In genomic region chr2:173177951-173178350, GRCm38 (mm10) we compare ENCODE assay signal across 18 mouse cellular contexts. TPM values are rescaled to one million over a fixed set of nuclear protein-coding genes. Genes with fewer than 3 reads are reported as not detected.
DNase-seq lines count a peak whose midpoint lies in the region.
"Had no signal": no experiment of that assay in that cellular context is flagged by ENCODE, and none has a peak within 500 bp of the region (broad histone marks: within the 10 kb centered on the region; RNA-seq: fewer than 3 reads in every experiment).

No protein-coding gene starts in this region.

- intact Hi-C loops in left cerebral cortex, postnatal 4 days (cut with DNase I), result no loop called here

- no peaks in the 10 kb centered on the region for H3K36me3 ChIP-seq in embryonic facial prominence, embryonic 10.5 days (replicated peaks)
- H3K36me3 ChIP-seq: embryonic facial prominence, embryonic 13.5 days had no signal

- H3K27me3 ChIP-seq in embryonic facial prominence, embryonic 10.5 days (replicated peaks; ENCODE audit: low read depth, poor library complexity, severe bottlenecking), result peaks cover 8% of the 10 kb centered on the region

- H3K9me3 ChIP-seq in embryonic facial prominence, embryonic 10.5 days, result no peaks in the 10 kb centered on the region
- H3K9me3 ChIP-seq: embryonic facial prominence, embryonic 13.5 days had no signal

- peaks cover 22% of the 10 kb centered on the region for H3K4me1 ChIP-seq in embryonic facial prominence, embryonic 10.5 days

- DNase-seq in gastrocnemius, adult 8-10 months (ENCODE audit: low spot score in 2 of 2), result peak; percentile 2 to 3
- no peak for DNase-seq in gastrocnemius, postnatal 10 days
- DNase-seq in left cerebral cortex, postnatal 4 days, result peak; percentile 65
- no peak for DNase-seq in left cerebral cortex, adult 11 months (ENCODE audit: low spot score)
- peak; percentile 7 for DNase-seq in embryonic facial prominence, embryonic 10.5 days (ENCODE audit: low spot score)
- DNase-seq in kidney, postnatal 10 days, result peak; percentile 89
- no peak for DNase-seq in spleen, adult 18-20 months
- DNase-seq in right cerebral cortex, adult 18-20 months, result no peak
- DNase-seq: cerebellum, postnatal 25 days; layer of hippocampus, adult 9-11 months had no signal

- H3K27ac ChIP-seq in embryonic facial prominence, embryonic 10.5 days (replicated peaks), result no peak overlapping the region
- H3K27ac ChIP-seq: embryonic facial prominence, embryonic 13.5 days had no signal

- 88% methylated on average over 8 of the region's 8 CpGs for WGBS in embryonic facial prominence, embryonic 10.5 days

- H3K4me3 ChIP-seq in embryonic facial prominence, embryonic 10.5 days, result no peak overlapping the region
- H3K4me3 ChIP-seq: embryonic facial prominence, embryonic 13.5 days had no signal

RNA-seq across cellular contexts. Expression of gene Pck1, which starts 25.1 kb away (rescaled TPM):
- 10 to 100 TPM in 2 of 4 experiments, 1 to 10 TPM in 2; 1.9 to 22.6 (median 8.5) TPM for total RNA-seq in gastrocnemius, adult 8-10 months (2022)
- 10 to 100 TPM in 1 of 2 experiments, 1 to 10 TPM in 1; 9.1 to 17.4 TPM for total RNA-seq in gastrocnemius, postnatal 10 days (2021)
- not detected for total RNA-seq in left cerebral cortex, postnatal 4 days (2021)
- polyA plus RNA-seq in embryonic facial prominence, embryonic 10.5 days (2016; fragmentation: Nextera tagmentation; extraction: Ambion mirVana), result not detected in 2 replicates
- total RNA-seq: monocyte, adult 5-6 weeks had no signal
- polyA plus RNA-seq: activated CD4-positive, CD25-positive, alpha-beta regulatory T cell, adult 4 months; brain, embryonic 14.5 days; C2C12; embryonic facial prominence, embryonic 13.5 days; forebrain, embryonic 14.5 days; lung, embryonic 16.5 days had no signal

RNA-seq across cellular contexts. Expression of gene Zbp1, which starts 40.8 kb away (rescaled TPM):
- under 1 TPM in 1 of 4 experiments, not detected in 3; 0.54 TPM for total RNA-seq in gastrocnemius, adult 8-10 months (2022)
- total RNA-seq in gastrocnemius, postnatal 10 days (2021), result under 1 TPM in 1 of 2 experiments, not detected in 1; 0.09 TPM
- total RNA-seq in left cerebral cortex, postnatal 4 days (2021), result under 1 TPM in 1 of 2 experiments, not detected in 1; 0.20 TPM
- polyA plus RNA-seq in embryonic facial prominence, embryonic 10.5 days (2016; fragmentation: Nextera tagmentation; extraction: Ambion mirVana), result not detected in 2 replicates
- polyA plus RNA-seq: forebrain, embryonic 14.5 days had no signal

RNA-seq across cellular contexts. Expression of gene Ctcfl, which starts 58.6 kb away (rescaled TPM):
- total RNA-seq in gastrocnemius, adult 8-10 months (2022), result under 1 TPM in 2 of 4 experiments, not detected in 2; 0.18 to 0.34 TPM
- not detected for total RNA-seq in gastrocnemius, postnatal 10 days (2021)
- not detected for total RNA-seq in left cerebral cortex, postnatal 4 days (2021)
- 0.07 and 0.09 TPM in 2 replicates for polyA plus RNA-seq in embryonic facial prominence, embryonic 10.5 days (2016; fragmentation: Nextera tagmentation; extraction: Ambion mirVana)
- total RNA-seq: monocyte, adult 5-6 weeks had no signal
- polyA plus RNA-seq: brain, embryonic 14.5 days; C2C12; forebrain, embryonic 14.5 days; limb, embryonic 14.5 days had no signal

Comparison
In these comparisons a context has a peak if more than half of its experiments do, and no peak if none do; other contexts are left out.
1. DNase-seq: peak in gastrocnemius, adult 8-10 months (2 of 2), left cerebral cortex, postnatal 4 days (single experiment), embryonic facial prominence, embryonic 10.5 days (single experiment) and kidney, postnatal 10 days (single experiment); none in gastrocnemius, postnatal 10 days (single experiment), left cerebral cortex, adult 11 months (single experiment), spleen, adult 18-20 months (0 of 2) and right cerebral cortex, adult 18-20 months (single experiment).